Mouse (Mus musculus): ENCODE measurements around the gene Mpeg1. TPM values are rescaled to one million over a fixed set of nuclear protein-coding genes. Genes with fewer than 3 reads are reported as not detected.
A peak's percentile ranks its signal among the peaks of the same experiment; 100 is the strongest.

Gene Mpeg1
- polyA plus RNA-seq, 1 experiment from 2014 or later = 0.97 TPM

- H3K4me1 ChIP-seq (replicated peaks; ENCODE audit: control insufficient read depth, insufficient read depth, low read length) = peaks cover 8% of the 10 kb centered on the region; the same call in 1 of the 2 replicates
- no peak for DNase-seq (ENCODE audit: low spot score)
- no peaks in the 10 kb centered on the region for H3K27me3 ChIP-seq (replicated peaks; ENCODE audit: control insufficient read depth, insufficient read depth, low read length)
- no peaks in the 10 kb centered on the region for H3K9me3 ChIP-seq (ENCODE audit: control insufficient read depth, low read length)
- H3K4me3 ChIP-seq (ENCODE audit: low read depth, low read length) = no peak overlapping the region
- no peak for ATAC-seq (replicated peaks; ENCODE audit: low FRiP score, low TSS enrichment, low read depth)
- H3K4me2 ChIP-seq (ENCODE audit: low read length) = no peak overlapping the region
- WGBS = 69% methylated on average over 4 of the region's 4 CpGs
- no peaks in the 10 kb centered on the region for H3K36me3 ChIP-seq (ENCODE audit: control insufficient read depth, insufficient read depth, low read length)
- H3K9ac ChIP-seq (ENCODE audit: low read length) = no peak overlapping the region
- H3K27ac ChIP-seq (ENCODE audit: low read depth) = no peak overlapping the region
These were observed 1.1 kb upstream of the Mpeg1 start for GRCm38 (mm10) chr19:12459516-12459915.

GRCm38 (mm10) chr19:12462851-12463721 is 2.5 kb downstream of the Mpeg1 start:
- Histone ChIP-seq H3K27ac (ENCODE audit: low read depth) (no peak overlapping the region; the same call in 1 of the 2 replicates), H3K9ac (ENCODE audit: low read length) (no peak overlapping the region), H3K36me3 (ENCODE audit: control insufficient read depth, insufficient read depth, low read length) (peaks cover 15% of the 10 kb centered on the region), H3K4me1 (replicated peaks; ENCODE audit: control insufficient read depth, insufficient read depth, low read length) (peaks cover 8% of the 10 kb centered on the region; the same call in 1 of the 2 replicates), H3K4me3 (ENCODE audit: low read depth, low read length) (no peak overlapping the region), H3K4me2 (ENCODE audit: low read length) (no peak overlapping the region), H3K9me3 (ENCODE audit: control insufficient read depth, low read length) (no peaks in the 10 kb centered on the region), H3K27me3 (replicated peaks; ENCODE audit: control insufficient read depth, insufficient read depth, low read length) (no peaks in the 10 kb centered on the region)
- 74% methylated on average over 7 of the region's 7 CpGs for WGBS
- no peak; the same call in 1 of the 2 replicates for ATAC-seq (replicated peaks; ENCODE audit: low FRiP score, low TSS enrichment, low read depth)
- no peak for DNase-seq (ENCODE audit: low spot score)

DNA sequence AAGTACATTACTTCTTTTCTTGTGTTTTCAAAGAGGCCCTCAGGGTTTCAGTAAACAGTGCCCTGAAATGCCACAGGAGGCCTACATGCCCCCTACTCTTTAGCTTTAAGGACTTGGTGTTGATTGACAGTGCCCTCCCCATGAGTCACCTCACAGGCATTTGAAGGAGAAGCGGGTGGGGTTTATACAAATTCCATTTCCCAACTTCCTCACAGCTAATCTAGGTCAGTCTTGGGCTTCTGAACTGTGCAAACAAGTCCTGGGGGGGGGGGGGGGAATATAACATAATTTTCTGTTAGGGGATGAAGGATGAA is 3.1 kb downstream of the Mpeg1 start:
- peak; percentile 56; the same call in 1 of the 2 replicates for ATAC-seq (replicated peaks; ENCODE audit: low FRiP score, low TSS enrichment, low read depth)
- Histone ChIP-seq H3K36me3 (ENCODE audit: control insufficient read depth, insufficient read depth, low read length) (peaks cover 21% of the 10 kb centered on the region), H3K9ac (ENCODE audit: low read length) (no peak overlapping the region), H3K4me3 (ENCODE audit: low read depth, low read length) (no peak overlapping the region), H3K9me3 (ENCODE audit: control insufficient read depth, low read length) (no peaks in the 10 kb centered on the region), H3K27me3 (replicated peaks; ENCODE audit: control insufficient read depth, insufficient read depth, low read length) (no peaks in the 10 kb centered on the region), H3K4me1 (replicated peaks; ENCODE audit: control insufficient read depth, insufficient read depth, low read length) (peaks cover 8% of the 10 kb centered on the region; the same call in 1 of the 2 replicates), H3K4me2 (ENCODE audit: low read length) (no peak overlapping the region), H3K27ac (ENCODE audit: low read depth) (no peak overlapping the region; the same call in 1 of the 2 replicates)
- 22% methylated on average over 1 of the region's 1 CpGs for WGBS
- no peak for DNase-seq (ENCODE audit: low spot score)

DNA sequence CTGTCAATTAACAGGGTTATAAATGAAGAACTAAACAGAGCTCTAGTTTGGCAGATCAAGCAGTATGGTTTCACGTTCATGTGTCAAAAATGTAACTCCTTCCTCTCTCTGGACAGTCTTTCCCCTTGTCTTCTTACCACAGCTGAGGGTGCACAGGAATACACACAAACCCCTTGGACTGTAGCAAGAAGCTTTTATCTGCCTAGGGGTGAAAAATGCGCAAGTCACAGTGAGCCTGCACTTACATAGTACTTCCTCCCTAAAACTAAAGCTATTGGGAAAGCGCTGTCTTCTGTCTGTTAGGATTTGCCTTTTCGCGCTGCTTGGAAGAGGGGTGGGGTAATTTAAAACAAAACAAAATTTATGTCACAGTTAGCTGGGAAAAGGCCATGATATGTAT is 3.5 kb downstream of the Mpeg1 start:
- H3K9me3 ChIP-seq (ENCODE audit: control insufficient read depth, low read length) = no peaks in the 10 kb centered on the region
- no peaks in the 10 kb centered on the region for H3K27me3 ChIP-seq (replicated peaks; ENCODE audit: control insufficient read depth, insufficient read depth, low read length)
- H3K36me3 ChIP-seq (ENCODE audit: control insufficient read depth, insufficient read depth, low read length) = peaks cover 26% of the 10 kb centered on the region
- H3K4me1 ChIP-seq (replicated peaks; ENCODE audit: control insufficient read depth, insufficient read depth, low read length) = peaks cover 8% of the 10 kb centered on the region; the same call in 1 of the 2 replicates
- no peak overlapping the region; the same call in 1 of the 2 replicates for H3K27ac ChIP-seq (ENCODE audit: low read depth)
- DNase-seq (ENCODE audit: low spot score) (no peak), ATAC-seq (replicated peaks; ENCODE audit: low FRiP score, low TSS enrichment, low read depth) (no peak)
- 54% methylated on average over 5 of the region's 5 CpGs for WGBS
- no peak overlapping the region for H3K9ac ChIP-seq (ENCODE audit: low read length)
- no peak overlapping the region for H3K4me3 ChIP-seq (ENCODE audit: low read depth, low read length)
- H3K4me2 ChIP-seq (ENCODE audit: low read length) = no peak overlapping the region

DNA sequence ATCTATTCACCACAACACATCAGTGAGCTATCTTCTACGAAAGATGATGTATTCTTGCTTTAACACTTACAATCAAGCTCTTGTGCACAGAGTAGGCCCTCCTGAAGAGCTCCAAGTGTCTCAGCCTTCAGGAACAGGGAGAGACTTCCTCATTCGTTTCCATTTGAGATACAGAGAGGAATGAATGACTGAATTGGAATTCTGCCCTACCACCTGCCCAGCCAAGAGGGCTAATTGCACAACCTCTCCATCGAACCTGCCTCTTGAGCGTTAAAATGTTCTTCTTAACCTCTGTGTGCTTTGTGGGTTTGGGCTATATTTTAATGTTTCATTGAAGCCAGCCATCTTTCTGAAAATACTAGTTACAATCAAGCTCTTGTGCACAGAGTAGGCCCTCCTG is 4.1 kb downstream of the Mpeg1 start:
- Histone ChIP-seq H3K27ac (ENCODE audit: low read depth) (no peak overlapping the region), H3K4me3 (ENCODE audit: low read depth, low read length) (no peak overlapping the region), H3K9me3 (ENCODE audit: control insufficient read depth, low read length) (no peaks in the 10 kb centered on the region), H3K4me2 (ENCODE audit: low read length) (no peak overlapping the region), H3K9ac (ENCODE audit: low read length) (no peak overlapping the region), H3K27me3 (replicated peaks; ENCODE audit: control insufficient read depth, insufficient read depth, low read length) (no peaks in the 10 kb centered on the region), H3K36me3 (ENCODE audit: control insufficient read depth, insufficient read depth, low read length) (peaks cover 31% of the 10 kb centered on the region), H3K4me1 (replicated peaks; ENCODE audit: control insufficient read depth, insufficient read depth, low read length) (peaks cover 8% of the 10 kb centered on the region; the same call in 1 of the 2 replicates)
- ATAC-seq (replicated peaks; ENCODE audit: low FRiP score, low TSS enrichment, low read depth) (no peak), DNase-seq (ENCODE audit: low spot score) (no peak)
- WGBS = 79% methylated on average over 4 of the region's 4 CpGs

- DNase-seq (ENCODE audit: low spot score) = no peak
- H3K4me1 ChIP-seq (replicated peaks; ENCODE audit: control insufficient read depth, insufficient read depth, low read length) = 0 out of 2 replicates have a peak, but pooled peaks cover 5% of the 10 kb centered on the region
- H3K4me2 ChIP-seq (ENCODE audit: low read length) = no peak overlapping the region
- H3K9ac ChIP-seq (ENCODE audit: low read length) = no peak overlapping the region
- 96% methylated on average over 10 of the region's 10 CpGs for WGBS
- no peaks in the 10 kb centered on the region for H3K9me3 ChIP-seq (ENCODE audit: control insufficient read depth, low read length)
- H3K27me3 ChIP-seq (replicated peaks; ENCODE audit: control insufficient read depth, insufficient read depth, low read length) = no peaks in the 10 kb centered on the region
- H3K36me3 ChIP-seq (ENCODE audit: control insufficient read depth, insufficient read depth, low read length) = peaks cover 36% of the 10 kb centered on the region
- H3K4me3 ChIP-seq (ENCODE audit: low read depth, low read length) = no peak overlapping the region
- H3K27ac ChIP-seq (ENCODE audit: low read depth) = no peak overlapping the region
- ATAC-seq (replicated peaks; ENCODE audit: low FRiP score, low TSS enrichment, low read depth) = no peak
These were observed 5.1 kb downstream of the Mpeg1 start for GRCm38 (mm10) chr19:12465530-12466144.

DNA sequence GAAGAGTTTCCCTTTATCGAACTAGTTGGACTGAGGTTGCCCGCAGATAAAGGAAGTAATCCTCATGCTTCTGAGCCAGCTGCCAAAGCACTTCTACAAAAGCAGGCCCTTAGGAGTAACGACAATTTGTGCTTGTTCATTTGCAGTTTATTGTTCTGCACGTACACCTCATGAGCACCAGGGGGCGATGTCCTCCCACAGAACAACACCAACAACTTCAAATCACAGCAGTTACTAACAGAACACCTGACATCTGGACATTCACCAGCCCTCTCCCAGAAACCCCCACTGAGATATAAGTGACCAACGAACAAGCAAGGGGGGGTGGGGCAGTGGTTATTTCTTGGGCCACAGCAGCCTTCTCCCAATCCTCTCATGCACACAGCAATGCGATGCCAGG is 5.6 kb downstream of the Mpeg1 start:
- Histone ChIP-seq H3K36me3 (ENCODE audit: control insufficient read depth, insufficient read depth, low read length) (peaks cover 42% of the 10 kb centered on the region), H3K4me1 (replicated peaks; ENCODE audit: control insufficient read depth, insufficient read depth, low read length) (0 out of 2 replicates have a peak, but pooled peaks cover 5% of the 10 kb centered on the region), H3K9ac (ENCODE audit: low read length) (no peak overlapping the region), H3K4me3 (ENCODE audit: low read depth, low read length) (no peak overlapping the region), H3K9me3 (ENCODE audit: control insufficient read depth, low read length) (no peaks in the 10 kb centered on the region), H3K27ac (ENCODE audit: low read depth) (no peak overlapping the region), H3K4me2 (ENCODE audit: low read length) (no peak overlapping the region), H3K27me3 (replicated peaks; ENCODE audit: control insufficient read depth, insufficient read depth, low read length) (no peaks in the 10 kb centered on the region)
- ATAC-seq (replicated peaks; ENCODE audit: low FRiP score, low TSS enrichment, low read depth) = no peak
- peak; percentile 70 for DNase-seq (ENCODE audit: low spot score)
- WGBS = 36% methylated on average over 7 of the region's 7 CpGs

GRCm38 (mm10) chr19:12467436-12467835 is 6.9 kb downstream of the Mpeg1 start:
- 0 out of 2 replicates have a peak, but pooled peaks cover 5% of the 10 kb centered on the region for H3K4me1 ChIP-seq (replicated peaks; ENCODE audit: control insufficient read depth, insufficient read depth, low read length)
- H3K4me3 ChIP-seq (ENCODE audit: low read depth, low read length) = no peak overlapping the region
- H3K9ac ChIP-seq (ENCODE audit: low read length) = no peak overlapping the region
- H3K27ac ChIP-seq (ENCODE audit: low read depth) = no peak overlapping the region
- no peaks in the 10 kb centered on the region for H3K9me3 ChIP-seq (ENCODE audit: control insufficient read depth, low read length)
- no peak overlapping the region for H3K4me2 ChIP-seq (ENCODE audit: low read length)
- ATAC-seq (replicated peaks; ENCODE audit: low FRiP score, low TSS enrichment, low read depth) (no peak), DNase-seq (ENCODE audit: low spot score) (no peak)
- H3K36me3 ChIP-seq (ENCODE audit: control insufficient read depth, insufficient read depth, low read length) = peaks cover 53% of the 10 kb centered on the region
- WGBS = 82% methylated on average over 5 of the region's 5 CpGs
- H3K27me3 ChIP-seq (replicated peaks; ENCODE audit: control insufficient read depth, insufficient read depth, low read length) = no peaks in the 10 kb centered on the region

Measured in intestine, embryonic 14.5 days (tissue).